Mouse (Mus musculus): Measurements from ENCODE around the gene Erp27.

DNA sequence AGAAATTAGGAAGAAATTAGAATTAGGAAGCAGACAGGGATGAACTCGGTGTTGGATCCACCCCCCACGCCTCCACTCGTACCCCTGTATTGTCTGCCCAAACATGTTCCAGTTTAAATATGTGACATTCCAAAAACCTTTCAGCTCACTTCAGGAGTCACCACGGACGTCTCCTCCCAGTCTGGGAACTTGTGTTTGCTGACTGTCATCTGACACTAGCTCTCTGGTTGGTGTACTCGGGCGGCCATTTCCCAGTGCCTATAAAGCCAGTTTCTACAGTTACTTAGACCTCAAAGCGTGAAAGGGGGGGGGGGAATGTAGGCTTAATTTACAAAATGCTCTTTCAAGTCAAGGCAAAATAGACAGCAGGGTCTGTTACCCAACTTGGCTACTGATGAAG lies 40.3 kb downstream of the Erp27 start:
- TF ChIP-seq POLR2A (IDR thresholded peaks at IDR 0.05; ENCODE audit: extremely low read depth, insufficient read depth, low read length) = no peak
- TF ChIP-seq CTCF (IDR thresholded peaks at IDR 0.05; ENCODE audit: extremely low read depth, insufficient read depth, low read length) = no peak

Data from cortical plate, adult 2 months (tissue).